Mouse (Mus musculus) hindbrain, embryonic 12.5 days (tissue): Measurements from ENCODE around the gene 1700013G24Rik. TPM values are rescaled to one million over a fixed set of nuclear protein-coding genes. Genes with fewer than 3 reads are reported as not detected.

ENCODE experiments used
- ATAC-seq: fragments of 200-750 bp; cut with Nextera tagmentation; 2 replicates; pipeline ENCODE4 v1.8.0; 2017; ENCODE audit warnings: moderate TSS enrichment; ENCODE audit not compliant: low FRiP score
- H3K27ac ChIP-seq: fragments of 300-500 bp; sonication (generic); 2 replicates; pipeline ENCODE4 v1.5.1; 2016; ENCODE audit warnings: mild to moderate bottlenecking
- H3K27me3 ChIP-seq: fragments of 300-500 bp; sonication (generic); 2 replicates; pipeline ENCODE4 v1.6.1; 2016; ENCODE audit warnings: mild to moderate bottlenecking
- H3K36me3 ChIP-seq: fragments of 300-500 bp; sonication (generic); 2 replicates; pipeline ENCODE4 v1.6.1; 2016; ENCODE audit warnings: mild to moderate bottlenecking
- H3K4me1 ChIP-seq: fragments of 300-500 bp; sonication (generic); 2 replicates; pipeline ENCODE4 v1.6.1; 2016
- H3K4me2 ChIP-seq: fragments of 300-500 bp; sonication (generic); replicated peaks from 2 replicates; pipeline ENCODE4 v1.6.1; 2016; ENCODE audit warnings: mild to moderate bottlenecking
- H3K4me3 ChIP-seq: fragments of 300-500 bp; sonication (generic); 2 replicates; pipeline ENCODE4 v1.5.1; 2016; ENCODE audit warnings: mild to moderate bottlenecking
- H3K9ac ChIP-seq: fragments of 300-500 bp; sonication (generic); 2 replicates; pipeline ENCODE4 v1.6.1; 2016; ENCODE audit warnings: mild to moderate bottlenecking, moderate library complexity
- H3K9me3 ChIP-seq: fragments of 300-500 bp; sonication (generic); replicated peaks from 2 replicates; pipeline ENCODE4 v1.6.1; 2016; ENCODE audit warnings: mild to moderate bottlenecking
- WGBS: fragments of 180-500 bp; shearing (Covaris S2); methylation state at CpG from one replicate; pipeline ENCODE4 v1.1.7; 2016; 5-methylcytosine and 5-hydroxymethylcytosine counted together
- polyA plus RNA-seq: library from polyadenylated mRNA; unstranded; fragments of >200 nt; fragmentation: Nextera tagmentation; extraction: Ambion mirVana; gene quantifications from 2 replicates; pipeline ENCODE4 v1.2.1, GENCODE M21; 2016

Gene 1700013G24Rik
- polyA plus RNA-seq, 1 experiment from 2014 or later, result not detected

DNA sequence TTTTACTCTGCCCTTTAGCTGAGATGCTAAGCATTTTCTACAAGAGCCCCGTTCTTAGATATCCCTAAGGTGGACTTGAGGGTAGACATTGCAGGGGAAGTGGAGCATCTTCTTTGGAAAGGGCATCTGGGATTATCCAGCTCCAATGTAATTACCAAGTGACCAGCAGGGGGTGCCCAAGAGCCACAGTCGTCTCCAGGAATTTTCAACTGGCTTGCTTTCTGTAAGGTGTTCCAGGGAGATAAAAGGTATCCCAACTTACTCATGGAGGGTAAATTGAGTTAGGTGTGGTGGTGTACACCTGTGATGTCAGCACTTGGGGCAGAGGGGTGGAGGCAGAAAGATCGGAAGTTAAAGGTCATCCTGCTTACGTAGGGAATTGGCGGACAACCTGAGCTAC, 9.5 kb upstream of the 1700013G24Rik start:
- no peak for ATAC-seq
- H3K9me3 ChIP-seq, result no peaks in the 10 kb centered on the region
- peaks cover 6% of the 10 kb centered on the region; the same call in 1 of the 2 replicates for H3K4me1 ChIP-seq
- H3K27me3 ChIP-seq, result no peaks in the 10 kb centered on the region
- H3K9ac ChIP-seq, result no peak overlapping the region
- no peak overlapping the region; the same call in 1 of the 2 replicates for H3K4me2 ChIP-seq
- H3K4me3 ChIP-seq, result no peak overlapping the region
- WGBS, result 36% methylated on average over 5 of the region's 5 CpGs
- H3K36me3 ChIP-seq, result no peaks in the 10 kb centered on the region
- H3K27ac ChIP-seq, result no peak overlapping the region

DNA sequence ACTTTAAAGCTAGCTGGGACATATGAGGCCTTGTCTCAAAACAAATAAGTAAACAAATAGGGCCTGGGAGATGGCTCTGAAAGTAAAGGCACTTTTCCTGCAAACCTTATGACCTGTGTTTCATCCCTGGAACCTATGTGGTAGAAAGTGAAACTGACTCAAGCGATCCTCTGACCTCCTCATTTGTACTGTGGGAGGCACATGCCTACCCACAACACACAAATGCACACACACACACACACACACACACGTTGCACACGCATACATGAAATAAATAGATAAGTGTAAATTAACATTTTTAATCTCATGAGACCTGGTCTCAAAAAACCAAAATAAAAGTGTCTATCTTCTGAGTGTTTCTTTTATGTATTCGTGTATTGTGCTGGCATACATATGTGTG, 7.2 kb upstream of the 1700013G24Rik start:
- 93% methylated on average over 4 of the region's 4 CpGs for WGBS
- Histone ChIP-seq H3K27ac (no peak overlapping the region), H3K36me3 (no peaks in the 10 kb centered on the region), H3K4me3 (no peak overlapping the region), H3K27me3 (no peaks in the 10 kb centered on the region), H3K4me1 (peaks cover 7% of the 10 kb centered on the region; the same call in 1 of the 2 replicates), H3K9me3 (no peaks in the 10 kb centered on the region), H3K4me2 (no peak overlapping the region), H3K9ac (no peak overlapping the region)
- ATAC-seq, result no peak

DNA sequence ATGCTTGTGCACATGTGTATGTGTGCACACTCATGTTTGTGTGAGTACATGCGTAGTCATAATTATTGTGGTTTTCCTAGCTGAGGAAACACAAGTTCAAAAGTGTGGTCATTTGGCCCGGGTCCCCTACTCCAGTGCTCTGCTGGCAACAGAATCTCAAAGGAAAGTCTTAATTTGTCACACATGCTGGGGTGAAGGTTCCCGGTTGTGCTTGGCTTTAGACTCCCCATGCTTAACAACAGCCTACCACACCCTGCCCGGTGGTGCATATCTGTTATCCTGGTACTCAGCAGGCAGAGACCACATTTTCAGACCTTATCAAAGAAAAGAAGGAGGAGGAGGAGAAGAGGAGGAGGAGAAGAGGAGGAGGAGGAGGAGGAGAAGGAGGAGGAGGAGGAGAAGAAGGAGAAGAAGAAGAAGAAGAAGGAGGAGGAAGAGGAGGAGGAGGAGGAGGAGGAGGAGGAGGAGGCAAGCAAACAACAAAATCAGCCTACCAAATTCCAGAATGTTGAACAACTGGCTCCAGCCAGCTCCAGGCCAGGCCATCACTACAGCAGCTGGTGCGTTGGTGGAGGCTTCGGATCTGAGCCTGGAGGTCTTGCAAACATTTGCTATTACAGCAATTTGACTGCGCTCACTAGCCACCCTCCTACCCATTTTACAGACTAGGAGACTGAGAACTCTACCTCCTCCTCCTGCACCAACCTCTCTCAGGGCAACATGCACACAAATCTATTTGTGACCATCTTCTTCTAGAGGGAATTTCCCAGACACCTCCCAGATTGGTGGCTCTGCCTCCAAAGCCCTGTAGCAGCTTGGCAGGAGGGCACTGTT, 5.5 kb upstream of the 1700013G24Rik start:
- H3K9ac ChIP-seq, result no peak overlapping the region
- no peaks in the 10 kb centered on the region for H3K9me3 ChIP-seq
- H3K27ac ChIP-seq, result no peak overlapping the region
- no peaks in the 10 kb centered on the region for H3K36me3 ChIP-seq
- no peaks in the 10 kb centered on the region for H3K27me3 ChIP-seq
- H3K4me1 ChIP-seq, result peaks cover 7% of the 10 kb centered on the region; the same call in 1 of the 2 replicates
- 63% methylated on average over 7 of the region's 7 CpGs for WGBS
- ATAC-seq, result no peak
- no peak overlapping the region for H3K4me2 ChIP-seq
- no peak overlapping the region for H3K4me3 ChIP-seq

GRCm38 (mm10) chr4:137448197-137448596, 4.9 kb upstream of the 1700013G24Rik start:
- no peak overlapping the region for H3K9ac ChIP-seq
- H3K4me3 ChIP-seq, result no peak overlapping the region
- no peaks in the 10 kb centered on the region for H3K9me3 ChIP-seq
- H3K27ac ChIP-seq, result no peak overlapping the region
- no peaks in the 10 kb centered on the region for H3K27me3 ChIP-seq
- H3K36me3 ChIP-seq, result no peaks in the 10 kb centered on the region
- no peak for ATAC-seq
- 54% methylated on average over 6 of the region's 6 CpGs for WGBS
- peaks cover 7% of the 10 kb centered on the region; the same call in 1 of the 2 replicates for H3K4me1 ChIP-seq
- no peak overlapping the region for H3K4me2 ChIP-seq

GRCm38 (mm10) chr4:137448641-137449040, 4.4 kb upstream of the 1700013G24Rik start:
- H3K9me3 ChIP-seq, result no peaks in the 10 kb centered on the region
- no peak overlapping the region for H3K4me3 ChIP-seq
- H3K9ac ChIP-seq, result no peak overlapping the region
- no peaks in the 10 kb centered on the region for H3K27me3 ChIP-seq
- WGBS, result 69% methylated on average over 2 of the region's 2 CpGs
- ATAC-seq, result no peak
- H3K4me1 ChIP-seq, result peaks cover 7% of the 10 kb centered on the region; the same call in 1 of the 2 replicates
- no peak overlapping the region for H3K27ac ChIP-seq
- H3K36me3 ChIP-seq, result no peaks in the 10 kb centered on the region
- no peak overlapping the region for H3K4me2 ChIP-seq

DNA sequence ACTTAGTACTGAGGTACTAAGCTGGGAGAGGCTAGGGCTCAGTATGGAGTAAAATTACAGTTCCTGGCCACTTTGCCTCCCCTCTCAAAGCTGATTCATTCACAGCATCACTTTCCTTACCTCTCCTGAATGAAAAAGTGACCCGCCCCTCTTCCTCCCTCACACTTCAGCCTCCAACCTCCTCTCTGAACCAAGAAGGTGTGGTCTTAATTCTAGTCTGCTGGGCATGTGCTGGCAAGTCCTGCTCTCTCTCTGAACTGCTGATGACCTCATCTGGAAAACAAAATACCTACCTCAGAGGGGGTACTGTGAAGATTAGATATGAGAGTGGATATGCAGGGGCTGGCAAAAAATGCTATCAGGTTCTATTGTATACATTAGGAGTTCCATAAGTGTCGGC, 4.0 kb upstream of the 1700013G24Rik start:
- no peak for ATAC-seq
- Histone ChIP-seq H3K27ac (no peak overlapping the region), H3K9me3 (no peaks in the 10 kb centered on the region), H3K9ac (no peak overlapping the region), H3K4me2 (no peak overlapping the region), H3K4me1 (peaks cover 7% of the 10 kb centered on the region; the same call in 1 of the 2 replicates), H3K27me3 (no peaks in the 10 kb centered on the region), H3K4me3 (no peak overlapping the region), H3K36me3 (no peaks in the 10 kb centered on the region)
- 88% methylated on average over 2 of the region's 2 CpGs for WGBS

GRCm38 (mm10) chr4:137449715-137450114, 3.4 kb upstream of the 1700013G24Rik start:
- H3K4me3 ChIP-seq, result no peak overlapping the region
- no peaks in the 10 kb centered on the region for H3K36me3 ChIP-seq
- no peaks in the 10 kb centered on the region for H3K27me3 ChIP-seq
- ATAC-seq, result no peak
- no peak overlapping the region for H3K4me2 ChIP-seq
- no peak overlapping the region for H3K27ac ChIP-seq
- WGBS, result 82% methylated on average over 10 of the region's 10 CpGs
- H3K4me1 ChIP-seq, result peaks cover 7% of the 10 kb centered on the region; the same call in 1 of the 2 replicates
- no peak overlapping the region for H3K9ac ChIP-seq
- H3K9me3 ChIP-seq, result no peaks in the 10 kb centered on the region

GRCm38 (mm10) chr4:137452190-137452589, 894 bp upstream of the 1700013G24Rik start:
- no peak overlapping the region for H3K9ac ChIP-seq
- WGBS, result 90% methylated on average over 6 of the region's 6 CpGs
- no peaks in the 10 kb centered on the region for H3K36me3 ChIP-seq
- peaks cover 7% of the 10 kb centered on the region; the same call in 1 of the 2 replicates for H3K4me1 ChIP-seq
- no peak for ATAC-seq
- H3K9me3 ChIP-seq, result no peaks in the 10 kb centered on the region
- no peak overlapping the region for H3K27ac ChIP-seq
- H3K27me3 ChIP-seq, result no peaks in the 10 kb centered on the region
- no peak overlapping the region for H3K4me3 ChIP-seq
- H3K4me2 ChIP-seq, result no peak overlapping the region

DNA sequence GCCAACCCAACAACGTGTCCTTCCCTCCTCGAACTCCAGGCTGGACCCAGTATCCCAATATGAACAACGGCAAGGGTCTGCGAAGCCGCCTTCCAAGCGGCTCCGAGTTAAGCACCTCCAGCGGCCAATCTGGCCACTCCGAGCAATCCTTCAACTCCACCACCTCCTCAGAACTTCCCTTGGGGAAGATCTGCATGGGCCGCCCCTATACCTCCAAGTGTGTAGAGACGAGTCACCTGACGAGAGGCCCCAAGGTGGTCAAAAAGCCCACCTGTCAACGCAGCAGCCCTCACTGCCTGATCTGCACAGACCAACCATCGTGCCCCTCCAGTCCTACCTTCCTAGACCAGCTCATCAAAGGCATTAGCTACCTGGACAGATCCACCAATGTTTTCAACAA, 1.5 kb downstream of the 1700013G24Rik start:
- Histone ChIP-seq H3K9me3 (no peaks in the 10 kb centered on the region), H3K9ac (no peak overlapping the region), H3K4me1 (no peaks in the 10 kb centered on the region), H3K36me3 (no peaks in the 10 kb centered on the region), H3K27ac (no peak overlapping the region), H3K4me3 (no peak overlapping the region), H3K4me2 (no peak overlapping the region), H3K27me3 (no peaks in the 10 kb centered on the region)
- ATAC-seq, result no peak
- 89% methylated on average over 14 of the region's 14 CpGs for WGBS

DNA sequence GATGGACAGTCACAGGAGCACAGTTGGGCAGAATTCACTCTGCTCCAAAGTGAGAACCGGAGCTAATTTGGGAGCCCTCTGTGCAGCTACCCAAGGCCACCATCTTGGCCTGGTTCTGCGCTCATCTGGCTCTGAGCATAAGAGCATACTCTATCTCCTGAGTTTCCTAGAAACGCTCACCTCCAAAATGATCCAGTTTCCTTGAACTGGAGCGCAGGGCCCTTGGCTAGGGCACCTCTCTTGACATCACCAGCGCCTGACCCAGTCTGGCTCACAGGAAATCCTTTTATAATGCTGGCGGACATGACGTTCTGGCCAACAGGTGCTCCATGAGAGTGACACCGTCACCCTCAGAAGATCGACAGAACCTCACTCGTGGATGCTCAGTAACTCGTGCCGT, 3.5 kb downstream of the 1700013G24Rik start:
- no peaks in the 10 kb centered on the region for H3K27me3 ChIP-seq
- H3K4me2 ChIP-seq, result no peak overlapping the region
- no peaks in the 10 kb centered on the region for H3K9me3 ChIP-seq
- H3K4me3 ChIP-seq, result no peak overlapping the region
- 92% methylated on average over 12 of the region's 12 CpGs for WGBS
- H3K36me3 ChIP-seq, result no peaks in the 10 kb centered on the region
- no peak for ATAC-seq
- no peaks in the 10 kb centered on the region for H3K4me1 ChIP-seq
- no peak overlapping the region for H3K27ac ChIP-seq
- H3K9ac ChIP-seq, result no peak overlapping the region

- no peaks in the 10 kb centered on the region for H3K4me1 ChIP-seq
- H3K27me3 ChIP-seq, result no peaks in the 10 kb centered on the region
- H3K36me3 ChIP-seq, result no peaks in the 10 kb centered on the region
- no peak for ATAC-seq
- H3K27ac ChIP-seq, result no peak overlapping the region
- no peak overlapping the region for H3K4me2 ChIP-seq
- no peak overlapping the region for H3K4me3 ChIP-seq
- 81% methylated on average over 4 of the region's 4 CpGs for WGBS
- H3K9ac ChIP-seq, result no peak overlapping the region
- no peaks in the 10 kb centered on the region for H3K9me3 ChIP-seq
Observed at GRCm38 (mm10) chr4:137457292-137457691, 4.2 kb downstream of the 1700013G24Rik start.

- Histone ChIP-seq H3K9ac (no peak overlapping the region), H3K27me3 (no peaks in the 10 kb centered on the region), H3K9me3 (no peaks in the 10 kb centered on the region), H3K4me1 (no peaks in the 10 kb centered on the region), H3K4me2 (no peak overlapping the region), H3K36me3 (no peaks in the 10 kb centered on the region), H3K4me3 (no peak overlapping the region), H3K27ac (no peak overlapping the region)
- 90% methylated on average over 9 of the region's 9 CpGs for WGBS
- no peak for ATAC-seq
Observed at GRCm38 (mm10) chr4:137458310-137458709, 5.2 kb downstream of the 1700013G24Rik start.

- Histone ChIP-seq H3K27ac (no peak overlapping the region), H3K9me3 (no peaks in the 10 kb centered on the region), H3K4me3 (no peak overlapping the region), H3K36me3 (no peaks in the 10 kb centered on the region), H3K9ac (no peak overlapping the region), H3K4me1 (no peaks in the 10 kb centered on the region), H3K4me2 (no peak overlapping the region), H3K27me3 (no peaks in the 10 kb centered on the region)
- WGBS, result 63% methylated on average over 5 of the region's 5 CpGs
- no peak for ATAC-seq
Observed at GRCm38 (mm10) chr4:137458861-137459260, 5.8 kb downstream of the 1700013G24Rik start.
